ENCODE assay signal across 10 mouse cellular contexts in the genomic region with DNA sequence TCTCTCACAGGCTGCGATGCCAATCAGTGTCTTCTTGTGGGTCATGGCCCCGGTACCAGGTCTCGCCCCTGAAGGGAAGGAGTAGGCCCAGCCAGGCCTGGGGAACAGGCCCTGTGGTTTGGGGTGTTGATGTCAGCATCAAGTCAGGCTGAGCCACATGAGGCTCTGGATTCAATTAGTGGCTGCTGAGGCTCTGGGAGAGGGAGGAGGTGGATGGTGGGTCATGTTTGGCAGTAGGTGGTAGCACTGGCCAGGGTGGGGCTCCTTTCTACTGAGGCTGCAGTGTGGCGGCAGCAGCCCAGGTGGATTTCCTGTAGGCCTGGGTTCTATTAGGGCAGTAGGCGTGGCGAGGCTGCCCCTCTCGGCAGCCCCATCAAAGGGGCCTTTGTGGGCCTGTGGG. TPM values are rescaled to one million over a fixed set of nuclear protein-coding genes. Genes with fewer than 3 reads are reported as not detected.
A peak's percentile ranks its signal among the peaks of the same experiment; 100 is the strongest.
DNase-seq lines count a peak whose midpoint lies in the region; ATAC-seq and TF ChIP-seq lines count a peak whose summit lies in the region.
"Had no signal": no experiment of that assay in that cellular context is flagged by ENCODE, and none has a peak within 500 bp of the region (broad histone marks: within the 10 kb centered on the region; RNA-seq: fewer than 3 reads in every experiment).

No protein-coding gene starts in this region.

- peak overlapping the region; percentile 49 for H3K4me2 ChIP-seq in limb, embryonic 13.5 days (replicated peaks)

- peak overlapping the region; percentile 53; the same call in 1 of the 2 replicates for H3K9ac ChIP-seq in limb, embryonic 13.5 days

- 11% methylated on average over 7 of the region's 7 CpGs for WGBS in limb, embryonic 13.5 days

- peak overlapping the region; percentile 80 for H3K27ac ChIP-seq in gastrocnemius, adult 2 months
- H3K27ac ChIP-seq in left cerebral cortex, adult 2 months, result peak overlapping the region; percentile 7; the same call in 1 of the 2 replicates
- H3K27ac ChIP-seq in limb, embryonic 13.5 days, result peak overlapping the region; percentile 98

- H3K4me3 ChIP-seq in gastrocnemius, adult 2 months, result peak overlapping the region; percentile 54
- H3K4me3 ChIP-seq in left cerebral cortex, adult 2 months, result no peak overlapping the region
- no peak overlapping the region for H3K4me3 ChIP-seq in limb, embryonic 13.5 days

- TF ChIP-seq CTCF in gastrocnemius, adult 2 months (IDR thresholded peaks at IDR 0.05), result no peak
- no peak for TF ChIP-seq CTCF in left cerebral cortex, adult 2 months (IDR thresholded peaks at IDR 0.05)

- peaks cover 97% of the 10 kb centered on the region for H3K4me1 ChIP-seq in limb, embryonic 13.5 days

- H3K36me3 ChIP-seq in limb, embryonic 13.5 days, result peaks cover 91% of the 10 kb centered on the region

- intact Hi-C loops in gastrocnemius, adult 2 months (cut with DNase I), result no loop called here
- intact Hi-C loops in left cerebral cortex, adult 2 months (cut with DNase I), result no loop called here

- H3K9me3 ChIP-seq in limb, embryonic 13.5 days, result no peaks in the 10 kb centered on the region

- peak; percentile 43 for DNase-seq in gastrocnemius, adult 2 months
- DNase-seq in gastrocnemius, adult 8-10 months (ENCODE audit: low spot score in 2 of 2), result no peak
- DNase-seq in left cerebral cortex, adult 2 months (ENCODE audit: extremely low spot score in 1 of 2, low spot score in 2 of 2), result no peak
- no peak for DNase-seq in left cerebral cortex, adult 9 months (ENCODE audit: low spot score in 2 of 2)
- peak; percentile 53 for DNase-seq in embryo, embryonic 9.5 days (ENCODE audit: extremely low spot score)
- DNase-seq in urinary bladder, adult 2 months (ENCODE audit: low spot score), result no peak
- no peak for DNase-seq in T-cell, adult 2 months (ENCODE audit: low spot score)
- DNase-seq: kidney, postnatal 14 days; right cerebral cortex, postnatal 25 days had no signal

- H3K27me3 ChIP-seq in limb, embryonic 13.5 days, result no peaks in the 10 kb centered on the region

- peak; percentile 91 for ATAC-seq in limb, embryonic 13.5 days (ENCODE audit: low FRiP score, low read depth)

RNA-seq across cellular contexts. Expression of gene Dnaja3, which starts 11.8 kb away (rescaled TPM):
- 100 to 1,000 TPM in 1 of 2 experiments, 10 to 100 TPM in 1; 86.4 to 110 TPM for total RNA-seq in gastrocnemius, adult 2 months (2021)
- 100 to 1,000 TPM in 1 of 4 experiments, 10 to 100 TPM in 3; 99.4 to 103 (median 99.8) TPM for total RNA-seq in gastrocnemius, adult 8-10 months (2022)
- 10 to 100 TPM; 56.9 to 62.2 TPM for total RNA-seq in left cerebral cortex, adult 2 months (2021)
- polyA plus RNA-seq in limb, embryonic 13.5 days (2015; fragmentation: Nextera tagmentation; extraction: Ambion mirVana), result 56.6 and 60.0 TPM in 2 replicates
- polyA plus RNA-seq in urinary bladder, adult 2 months (2012; rRNA removed), result 36.6 and 37.9 TPM in 2 replicates

RNA-seq across cellular contexts. Expression of gene Vasn, which starts 11.9 kb away (rescaled TPM):
- total RNA-seq in gastrocnemius, adult 2 months (2021), result 1 to 10 TPM; 4.8 to 6.0 TPM
- total RNA-seq in gastrocnemius, adult 8-10 months (2022), result 1 to 10 TPM; 2.5 to 4.3 (median 3.9) TPM
- total RNA-seq in left cerebral cortex, adult 2 months (2021), result 10 to 100 TPM; 11.5 to 13.1 TPM
- 35.6 and 35.9 TPM in 2 replicates for polyA plus RNA-seq in limb, embryonic 13.5 days (2015; fragmentation: Nextera tagmentation; extraction: Ambion mirVana)
- polyA plus RNA-seq in urinary bladder, adult 2 months (2012; rRNA removed), result 26.6 and 28.5 TPM in 2 replicates

RNA-seq across cellular contexts. Expression of gene Pam16, which starts 26.8 kb away (rescaled TPM):
- 100 to 1,000 TPM in 1 of 2 experiments, 10 to 100 TPM in 1; 97.4 to 112 TPM for total RNA-seq in gastrocnemius, adult 2 months (2021)
- total RNA-seq in gastrocnemius, adult 8-10 months (2022), result 100 to 1,000 TPM in 3 of 4 experiments, 10 to 100 TPM in 1; 93.3 to 129 (median 113) TPM
- total RNA-seq in left cerebral cortex, adult 2 months (2021), result 10 to 100 TPM; 78.1 to 94.1 TPM
- 105 and 106 TPM in 2 replicates for polyA plus RNA-seq in limb, embryonic 13.5 days (2015; fragmentation: Nextera tagmentation; extraction: Ambion mirVana)
- 57.5 and 64.8 TPM in 2 replicates for polyA plus RNA-seq in urinary bladder, adult 2 months (2012; rRNA removed)

RNA-seq across cellular contexts. Expression of gene Coro7, which starts 28.0 kb away (rescaled TPM):
- total RNA-seq in gastrocnemius, adult 2 months (2021), result 10 to 100 TPM; 12.1 to 13.6 TPM
- 10 to 100 TPM; 11.7 to 15.1 (median 14.0) TPM for total RNA-seq in gastrocnemius, adult 8-10 months (2022)
- total RNA-seq in left cerebral cortex, adult 2 months (2021), result 10 to 100 TPM; 76.7 to 92.0 TPM
- 19.6 and 20.8 TPM in 2 replicates for polyA plus RNA-seq in limb, embryonic 13.5 days (2015; fragmentation: Nextera tagmentation; extraction: Ambion mirVana)
- polyA plus RNA-seq in urinary bladder, adult 2 months (2012; rRNA removed), result 32.6 and 33.5 TPM in 2 replicates

RNA-seq across cellular contexts. Expression of gene Glis2, which starts 57.1 kb away (rescaled TPM):
- 1 to 10 TPM; 5.2 to 6.9 TPM for total RNA-seq in gastrocnemius, adult 2 months (2021)
- total RNA-seq in gastrocnemius, adult 8-10 months (2022), result 1 to 10 TPM; 1.8 to 4.0 (median 3.5) TPM
- 10 to 100 TPM; 12.9 to 16.2 TPM for total RNA-seq in left cerebral cortex, adult 2 months (2021)
- polyA plus RNA-seq in limb, embryonic 13.5 days (2015; fragmentation: Nextera tagmentation; extraction: Ambion mirVana), result 32.0 and 39.4 TPM in 2 replicates
- polyA plus RNA-seq in urinary bladder, adult 2 months (2012; rRNA removed), result 40.3 and 43.3 TPM in 2 replicates

Comparison
In these comparisons a context has a peak if more than half of its experiments do, and no peak if none do; other contexts are left out.
1. DNase-seq: peak in gastrocnemius, adult 2 months (single experiment) and embryo, embryonic 9.5 days (single experiment); none in gastrocnemius, adult 8-10 months (0 of 2), left cerebral cortex, adult 2 months (0 of 2), left cerebral cortex, adult 9 months (0 of 2), urinary bladder, adult 2 months (single experiment) and T-cell, adult 2 months (single experiment).
2. H3K27ac ChIP-seq: peak in every context shown above with its lines; median percentile 98 in limb, embryonic 13.5 days; 80 in gastrocnemius, adult 2 months; 7 in left cerebral cortex, adult 2 months.